Mouse (Mus musculus) forebrain, embryonic 10.5 days (tissue): ENCODE measurements at regions not wholly inside any gene's neighbourhood (a gene's known extent, or its start where the extent isn't known, plus 50 kb on each side); places are given as distances from the start of the nearest gene placed in this dataset.

Experiments
- DNase-seq: peaks from one replicate; pipeline ENCODE4 v3.0.0-alpha.2; 2017; ENCODE audit warnings: low spot score; ENCODE audit errors: extremely low spot score
- H3K27ac ChIP-seq: fragments of 300-500 bp; sonication (generic); 2 replicates; pipeline ENCODE4 v1.5.1; 2016; ENCODE audit warnings: mild to moderate bottlenecking
- H3K27me3 ChIP-seq: fragments of 300-500 bp; sonication (generic); 2 replicates; pipeline ENCODE4 v1.6.1; 2016; ENCODE audit warnings: mild to moderate bottlenecking; ENCODE audit not compliant: poor library complexity, severe bottlenecking
- H3K36me3 ChIP-seq: fragments of 300-500 bp; sonication (generic); replicated peaks from 2 replicates; pipeline ENCODE4 v1.6.1; 2016; ENCODE audit warnings: mild to moderate bottlenecking, moderate library complexity
- H3K4me1 ChIP-seq: fragments of 300-500 bp; sonication (generic); 2 replicates; pipeline ENCODE4 v1.6.1; 2016
- H3K4me3 ChIP-seq: fragments of 300-500 bp; sonication (generic); 2 replicates; pipeline ENCODE4 v1.5.1; 2016; ENCODE audit warnings: mild to moderate bottlenecking, moderate library complexity
- H3K9me3 ChIP-seq: fragments of 300-500 bp; sonication (generic); 2 replicates; pipeline ENCODE4 v1.6.1; 2016; ENCODE audit warnings: mild to moderate bottlenecking, moderate library complexity
- WGBS: fragments of 180-500 bp; shearing (Covaris S2); methylation state at CpG from one replicate; pipeline ENCODE4 v1.1.7; 2016; 5-methylcytosine and 5-hydroxymethylcytosine counted together

- Histone ChIP-seq H3K36me3 (no peaks in the 10 kb centered on the region), H3K27me3 (no peaks in the 10 kb centered on the region), H3K4me1 (no peaks in the 10 kb centered on the region), H3K27ac (no peak overlapping the region), H3K4me3 (no peak overlapping the region), H3K9me3 (no peaks in the 10 kb centered on the region)
- no peak for DNase-seq
- WGBS: 85% methylated on average over 2 of the region's 2 CpGs
Measured at GRCm38 (mm10) chr3:42661956-42662355, 919.5 kb downstream of the D3Ertd751e start.

- WGBS: 84% methylated on average over 2 of the region's 2 CpGs
- Histone ChIP-seq H3K9me3 (no peaks in the 10 kb centered on the region), H3K27me3 (no peaks in the 10 kb centered on the region), H3K36me3 (no peaks in the 10 kb centered on the region), H3K4me1 (no peaks in the 10 kb centered on the region), H3K27ac (no peak overlapping the region), H3K4me3 (no peak overlapping the region)
- DNase-seq: no peak
Measured at GRCm38 (mm10) chr3:42676668-42677398, 934.4 kb downstream of the D3Ertd751e start.

GRCm38 (mm10) chr3:42694726-42695125 is 952.3 kb downstream of the D3Ertd751e start:
- 78% methylated on average over 2 of the region's 2 CpGs for WGBS
- no peaks in the 10 kb centered on the region for H3K9me3 ChIP-seq
- no peak for DNase-seq

GRCm38 (mm10) chr3:42738910-42739309 is 996.5 kb downstream of the D3Ertd751e start:
- Histone ChIP-seq H3K27ac (no peak overlapping the region), H3K27me3 (no peaks in the 10 kb centered on the region), H3K9me3 (no peaks in the 10 kb centered on the region), H3K36me3 (no peaks in the 10 kb centered on the region), H3K4me1 (no peaks in the 10 kb centered on the region), H3K4me3 (no peak overlapping the region)
- 50% methylated on average over 1 of the region's 1 CpGs for WGBS
- no peak for DNase-seq

More at GRCm38 (mm10) chr3:42694726-42695125, 952.3 kb downstream of the D3Ertd751e start:
- Histone ChIP-seq H3K27ac (no peak overlapping the region), H3K4me3 (no peak overlapping the region), H3K27me3 (no peaks in the 10 kb centered on the region), H3K36me3 (no peaks in the 10 kb centered on the region), H3K4me1 (no peaks in the 10 kb centered on the region)

- no peak overlapping the region for H3K4me3 ChIP-seq
- no peaks in the 10 kb centered on the region for H3K36me3 ChIP-seq
- no peak for DNase-seq
- H3K4me1 ChIP-seq: no peaks in the 10 kb centered on the region
- H3K27ac ChIP-seq: no peak overlapping the region
- H3K9me3 ChIP-seq: no peaks in the 10 kb centered on the region
- WGBS: 95% methylated on average over 4 of the region's 4 CpGs
- no peaks in the 10 kb centered on the region for H3K27me3 ChIP-seq
Measured at GRCm38 (mm10) chr3:42753130-42753529, 1010.7 kb downstream of the D3Ertd751e start.

- no peak for DNase-seq
- no peaks in the 10 kb centered on the region for H3K36me3 ChIP-seq
- no peaks in the 10 kb centered on the region for H3K9me3 ChIP-seq
- H3K4me3 ChIP-seq: no peak overlapping the region
- H3K27ac ChIP-seq: no peak overlapping the region
- no peaks in the 10 kb centered on the region for H3K27me3 ChIP-seq
- no peaks in the 10 kb centered on the region for H3K4me1 ChIP-seq
Measured at GRCm38 (mm10) chr3:42757335-42757734, 1014.9 kb downstream of the D3Ertd751e start.

- H3K27me3 ChIP-seq: no peaks in the 10 kb centered on the region
- H3K27ac ChIP-seq: no peak overlapping the region
- no peak overlapping the region for H3K4me3 ChIP-seq
- H3K36me3 ChIP-seq: no peaks in the 10 kb centered on the region
- H3K9me3 ChIP-seq: no peaks in the 10 kb centered on the region
- 61% methylated on average over 1 of the region's 1 CpGs for WGBS
- no peaks in the 10 kb centered on the region for H3K4me1 ChIP-seq
- DNase-seq: no peak
Measured at GRCm38 (mm10) chr3:42757830-42758385, 1015.5 kb downstream of the D3Ertd751e start.

- no peaks in the 10 kb centered on the region for H3K4me1 ChIP-seq
- no peak for DNase-seq
- H3K4me3 ChIP-seq: no peak overlapping the region
- H3K9me3 ChIP-seq: no peaks in the 10 kb centered on the region
- H3K27me3 ChIP-seq: no peaks in the 10 kb centered on the region
- no peaks in the 10 kb centered on the region for H3K36me3 ChIP-seq
- no peak overlapping the region for H3K27ac ChIP-seq
Measured at GRCm38 (mm10) chr3:42762205-42762604, 1019.8 kb downstream of the D3Ertd751e start.

- Histone ChIP-seq H3K36me3 (no peaks in the 10 kb centered on the region), H3K9me3 (no peaks in the 10 kb centered on the region), H3K27ac (no peak overlapping the region), H3K27me3 (peaks cover 3% of the 10 kb centered on the region; the same call in 1 of the 2 replicates), H3K4me3 (no peak overlapping the region), H3K4me1 (no peaks in the 10 kb centered on the region)
- WGBS: 93% methylated on average over 3 of the region's 3 CpGs
- no peak for DNase-seq
Measured at GRCm38 (mm10) chr3:42783478-42783877, 1041.1 kb downstream of the D3Ertd751e start.

GRCm38 (mm10) chr3:42784203-42784602 is 1041.8 kb downstream of the D3Ertd751e start:
- H3K9me3 ChIP-seq: no peaks in the 10 kb centered on the region
- H3K4me3 ChIP-seq: no peak overlapping the region
- H3K27ac ChIP-seq: no peak overlapping the region
- H3K4me1 ChIP-seq: no peaks in the 10 kb centered on the region
- 85% methylated on average over 2 of the region's 2 CpGs for WGBS
- no peaks in the 10 kb centered on the region for H3K36me3 ChIP-seq
- H3K27me3 ChIP-seq: peaks cover 3% of the 10 kb centered on the region; the same call in 1 of the 2 replicates
- DNase-seq: no peak

GRCm38 (mm10) chr3:42790415-42790814 is 1048.0 kb downstream of the D3Ertd751e start:
- H3K27ac ChIP-seq: no peak overlapping the region
- no peak overlapping the region for H3K4me3 ChIP-seq
- no peaks in the 10 kb centered on the region for H3K9me3 ChIP-seq
- H3K4me1 ChIP-seq: no peaks in the 10 kb centered on the region
- DNase-seq: no peak
- no peaks in the 10 kb centered on the region for H3K36me3 ChIP-seq
- H3K27me3 ChIP-seq: peaks cover 8% of the 10 kb centered on the region; the same call in 1 of the 2 replicates

GRCm38 (mm10) chr3:42791878-42792277 is 1049.5 kb downstream of the D3Ertd751e start:
- H3K9me3 ChIP-seq: no peaks in the 10 kb centered on the region
- no peaks in the 10 kb centered on the region for H3K4me1 ChIP-seq
- DNase-seq: no peak
- H3K27ac ChIP-seq: no peak overlapping the region
- H3K4me3 ChIP-seq: no peak overlapping the region
- H3K36me3 ChIP-seq: no peaks in the 10 kb centered on the region
- H3K27me3 ChIP-seq: peaks cover 8% of the 10 kb centered on the region; the same call in 1 of the 2 replicates

- DNase-seq: no peak
- Histone ChIP-seq H3K36me3 (no peaks in the 10 kb centered on the region), H3K27ac (no peak overlapping the region), H3K27me3 (no peaks in the 10 kb centered on the region), H3K4me3 (no peak overlapping the region), H3K4me1 (no peaks in the 10 kb centered on the region), H3K9me3 (no peaks in the 10 kb centered on the region)
- 76% methylated on average over 1 of the region's 1 CpGs for WGBS
Measured at GRCm38 (mm10) chr3:42830456-42830855, 1088.0 kb downstream of the D3Ertd751e start.
